Mouse (Mus musculus) midbrain, embryonic 16.5 days (tissue): ENCODE results near the gene Rhoa. TPM values are rescaled to one million over a fixed set of nuclear protein-coding genes. Genes with fewer than 3 reads are reported as not detected.

Source experiments
- ATAC-seq: fragments of 200-750 bp; cut with Nextera tagmentation; 2 replicates; pipeline ENCODE4 v1.8.0; 2017; ENCODE audit warnings: moderate TSS enrichment
- H3K27ac ChIP-seq: fragments of 300-500 bp; sonication (generic); 2 replicates; pipeline ENCODE4 v1.5.1; 2014; ENCODE audit warnings: mild to moderate bottlenecking, low read length, mixed read lengths
- H3K27me3 ChIP-seq: fragments of 300-500 bp; sonication (generic); 2 replicates; pipeline ENCODE4 v1.6.1; 2014; ENCODE audit warnings: low read depth, low read length, mixed read lengths; ENCODE audit not compliant: control insufficient read depth, insufficient read depth
- H3K36me3 ChIP-seq: fragments of 300-500 bp; sonication (generic); 2 replicates; pipeline ENCODE4 v1.6.1; 2014; ENCODE audit warnings: mild to moderate bottlenecking, low read length, moderate library complexity, mixed read lengths; ENCODE audit not compliant: control insufficient read depth, insufficient read depth
- H3K4me1 ChIP-seq: fragments of 300-500 bp; sonication (generic); 2 replicates; pipeline ENCODE4 v1.6.1; 2014; ENCODE audit warnings: mild to moderate bottlenecking, low read length, mixed read lengths; ENCODE audit not compliant: control insufficient read depth, insufficient read depth
- H3K4me2 ChIP-seq: fragments of 300-500 bp; sonication (generic); 2 replicates; pipeline ENCODE4 v1.6.1; 2014; ENCODE audit warnings: mild to moderate bottlenecking, low read length, mixed read lengths
- H3K4me3 ChIP-seq: fragments of 300-500 bp; sonication (generic); 2 replicates; pipeline ENCODE4 v1.5.1; 2014; ENCODE audit warnings: low read depth, mild to moderate bottlenecking, low read length, moderate library complexity, mixed read lengths
- H3K9ac ChIP-seq: fragments of 300-500 bp; sonication (generic); 2 replicates; pipeline ENCODE4 v1.6.1; 2014; ENCODE audit warnings: low read depth, low read length, mixed read lengths
- H3K9me3 ChIP-seq: fragments of 300-500 bp; sonication (generic); replicated peaks from 2 replicates; pipeline ENCODE4 v1.6.1; 2014; ENCODE audit warnings: mild to moderate bottlenecking, low read length, mixed read lengths; ENCODE audit not compliant: control insufficient read depth, poor library complexity, severe bottlenecking
- WGBS: fragments of 180-500 bp; shearing (Covaris S2); extraction: QIAGEN DNeasy Blood & Tissue Kit; methylation state at CpG from one replicate; pipeline ENCODE4 v1.1.7; 2014; 5-methylcytosine and 5-hydroxymethylcytosine counted together
- polyA plus RNA-seq: library from polyadenylated mRNA; unstranded; fragments of >200 nt; fragmentation: Nextera tagmentation; extraction: Ambion mirVana; gene quantifications from 2 replicates; pipeline ENCODE4 v1.2.1, GENCODE M21; 2015

The Rhoa gene
- polyA plus RNA-seq, 1 experiment from 2014 or later = 273 TPM

GRCm38 (mm10) chr9:108342301-108342831 is 36.4 kb downstream of the Rhoa start:
- H3K27ac ChIP-seq = no peak overlapping the region
- H3K4me3 ChIP-seq = no peak overlapping the region
- peaks cover 18% of the 10 kb centered on the region for H3K4me1 ChIP-seq
- no peaks in the 10 kb centered on the region for H3K27me3 ChIP-seq
- H3K9me3 ChIP-seq = no peaks in the 10 kb centered on the region
- no peak overlapping the region for H3K4me2 ChIP-seq
- H3K9ac ChIP-seq = no peak overlapping the region
- no peaks in the 10 kb centered on the region for H3K36me3 ChIP-seq
- WGBS = 61% methylated on average over 5 of the region's 5 CpGs
- no peak for ATAC-seq

- Histone ChIP-seq H3K9ac (no peak overlapping the region), H3K9me3 (no peaks in the 10 kb centered on the region), H3K27ac (no peak overlapping the region), H3K27me3 (no peaks in the 10 kb centered on the region), H3K4me1 (peaks cover 18% of the 10 kb centered on the region), H3K36me3 (no peaks in the 10 kb centered on the region), H3K4me3 (no peak overlapping the region), H3K4me2 (no peak overlapping the region)
- 85% methylated on average over 3 of the region's 3 CpGs for WGBS
- ATAC-seq = no peak
These were observed 37.4 kb downstream of the Rhoa start for GRCm38 (mm10) chr9:108343331-108343730.

- WGBS = 95% methylated on average over 1 of the region's 1 CpGs
- H3K4me1 ChIP-seq = peaks cover 21% of the 10 kb centered on the region
- H3K4me3 ChIP-seq = no peak overlapping the region
- H3K36me3 ChIP-seq = no peaks in the 10 kb centered on the region
- H3K9me3 ChIP-seq = no peaks in the 10 kb centered on the region
- no peak for ATAC-seq
- no peak overlapping the region for H3K27ac ChIP-seq
- no peak overlapping the region for H3K4me2 ChIP-seq
- H3K9ac ChIP-seq = no peak overlapping the region
- H3K27me3 ChIP-seq = no peaks in the 10 kb centered on the region
These were observed 37.9 kb downstream of the Rhoa start for GRCm38 (mm10) chr9:108343835-108344234.

GRCm38 (mm10) chr9:108344471-108344870 is 38.5 kb downstream of the Rhoa start:
- ATAC-seq = no peak
- Histone ChIP-seq H3K9me3 (no peaks in the 10 kb centered on the region), H3K9ac (no peak overlapping the region), H3K4me2 (no peak overlapping the region), H3K4me1 (peaks cover 24% of the 10 kb centered on the region), H3K27ac (no peak overlapping the region), H3K27me3 (no peaks in the 10 kb centered on the region), H3K4me3 (no peak overlapping the region), H3K36me3 (no peaks in the 10 kb centered on the region)
- WGBS = 78% methylated on average over 4 of the region's 4 CpGs

DNA sequence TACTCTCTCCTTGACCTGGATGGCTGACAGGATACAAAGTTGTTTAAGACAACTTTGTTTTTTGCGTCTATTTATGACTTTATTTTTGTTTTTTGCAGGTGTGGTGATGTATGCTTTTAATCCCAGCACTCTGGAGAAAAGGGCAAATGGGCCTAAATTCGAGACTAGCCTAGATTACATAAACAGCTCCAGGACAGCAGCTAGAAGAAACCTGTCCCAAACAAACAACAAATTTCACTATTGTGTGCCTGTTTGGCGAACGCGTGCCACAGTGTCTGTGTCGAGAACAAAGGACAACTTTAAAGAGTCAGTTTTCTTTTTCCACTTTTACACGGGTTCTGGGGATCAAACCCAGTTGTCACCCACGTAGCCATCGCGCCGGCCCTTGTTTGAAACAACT is 41.1 kb downstream of the Rhoa start:
- ATAC-seq = no peak
- H3K4me1 ChIP-seq = peaks cover 13% of the 10 kb centered on the region
- WGBS = 6% methylated on average over 11 of the region's 11 CpGs
- H3K27ac ChIP-seq = peak overlapping the region; percentile 88
- no peaks in the 10 kb centered on the region for H3K27me3 ChIP-seq
- H3K36me3 ChIP-seq = peaks cover 14% of the 10 kb centered on the region
- H3K9ac ChIP-seq = peak overlapping the region; percentile 92
- peak overlapping the region; percentile 81 for H3K4me3 ChIP-seq
- H3K4me2 ChIP-seq = peak overlapping the region; percentile 87
- no peaks in the 10 kb centered on the region for H3K9me3 ChIP-seq

DNA sequence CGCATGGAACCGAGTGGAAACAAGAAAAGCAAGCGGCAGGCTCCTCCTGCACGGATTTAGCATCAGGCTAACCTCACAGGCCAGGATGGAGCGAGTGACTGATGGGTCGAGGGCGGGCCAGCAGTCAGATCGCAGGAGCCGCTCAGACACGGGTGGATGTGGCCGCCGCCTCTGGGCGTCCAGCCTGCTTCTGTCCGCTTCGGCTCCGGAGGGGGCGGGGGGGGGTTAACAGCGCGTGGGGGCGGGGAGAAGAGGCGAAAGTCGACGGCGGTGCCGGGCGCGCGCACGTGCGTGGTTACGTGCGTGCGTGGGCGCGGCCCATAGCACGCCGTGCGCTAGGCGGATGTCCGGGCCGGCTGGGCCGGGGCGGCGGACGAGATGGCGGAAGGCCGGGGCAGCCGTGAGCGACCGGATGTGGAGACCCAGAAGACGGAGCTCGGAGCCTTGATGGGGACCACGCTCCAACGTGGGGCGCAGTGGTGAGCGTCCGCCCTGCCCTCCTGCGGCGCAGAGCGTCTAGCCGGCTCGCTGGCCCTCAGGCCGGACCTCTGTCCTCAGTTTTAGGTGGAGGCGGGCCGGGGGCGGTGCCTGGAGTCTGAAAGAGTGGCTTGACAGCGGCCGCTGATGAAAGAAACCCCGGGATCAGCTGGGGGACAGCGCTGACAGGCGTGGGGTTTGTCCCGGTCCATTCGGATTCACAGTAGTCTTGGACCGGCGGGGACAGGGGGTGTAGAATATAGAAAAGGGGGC is 41.8 kb downstream of the Rhoa start, which contains the start of gene Usp4:
Gene Usp4, plus strand, starts transcription at position 314 of the 750 bp plus-strand sequence.
- H3K9ac ChIP-seq = peak within 1 kb of the TSS; percentile 92
- no peaks in the 10 kb centered on the region for H3K9me3 ChIP-seq
- H3K27me3 ChIP-seq = no peaks in the 10 kb centered on the region
- WGBS = under 1% methylated on average over 75 of the region's 75 CpGs
- peak within 1 kb of the TSS; percentile 87 for H3K4me2 ChIP-seq
- H3K4me1 ChIP-seq = peaks cover 13% of the 10 kb centered on the region
- peak within 1 kb of the TSS; percentile 88 for H3K27ac ChIP-seq
- H3K36me3 ChIP-seq = peaks cover 20% of the 10 kb centered on the region
- H3K4me3 ChIP-seq = peak within 1 kb of the TSS; percentile 81
- peak; percentile 97 for ATAC-seq

GRCm38 (mm10) chr9:108348290-108348680 is 42.4 kb downstream of the Rhoa start:
- WGBS = 11% methylated on average over 14 of the region's 14 CpGs
- peaks cover 20% of the 10 kb centered on the region for H3K36me3 ChIP-seq
- peak overlapping the region; percentile 81 for H3K4me3 ChIP-seq
- H3K4me1 ChIP-seq = peaks cover 13% of the 10 kb centered on the region
- H3K27me3 ChIP-seq = no peaks in the 10 kb centered on the region
- ATAC-seq = no peak
- H3K9ac ChIP-seq = peak overlapping the region; percentile 92
- H3K27ac ChIP-seq = peak overlapping the region; percentile 88
- no peaks in the 10 kb centered on the region for H3K9me3 ChIP-seq
- peak overlapping the region; percentile 87 for H3K4me2 ChIP-seq

- Histone ChIP-seq H3K27me3 (no peaks in the 10 kb centered on the region), H3K9me3 (no peaks in the 10 kb centered on the region), H3K9ac (no peak overlapping the region), H3K27ac (no peak overlapping the region), H3K4me1 (peaks cover 13% of the 10 kb centered on the region), H3K36me3 (peaks cover 28% of the 10 kb centered on the region), H3K4me3 (no peak overlapping the region), H3K4me2 (no peak overlapping the region)
- ATAC-seq = no peak
- WGBS = 96% methylated on average over 3 of the region's 4 CpGs
These were observed 43.8 kb downstream of the Rhoa start for GRCm38 (mm10) chr9:108349727-108350126.

GRCm38 (mm10) chr9:108378234-108378633 is 72.3 kb downstream of the Rhoa start:
- no peak overlapping the region for H3K27ac ChIP-seq
- H3K4me1 ChIP-seq = no peaks in the 10 kb centered on the region
- no peak overlapping the region for H3K4me2 ChIP-seq
- peaks cover 54% of the 10 kb centered on the region for H3K36me3 ChIP-seq
- no peak for ATAC-seq
- H3K9ac ChIP-seq = no peak overlapping the region
- H3K27me3 ChIP-seq = no peaks in the 10 kb centered on the region
- no peak overlapping the region for H3K4me3 ChIP-seq
- 90% methylated on average over 9 of the region's 9 CpGs for WGBS
- H3K9me3 ChIP-seq = no peaks in the 10 kb centered on the region
